Mouse (Mus musculus): ENCODE results near the gene Tox2.

- TF ChIP-seq CTCF (IDR thresholded peaks at IDR 0.05; ENCODE audit: control insufficient read depth, insufficient read depth, insufficient replicate concordance, low read depth, low read length) = no peak
- TF ChIP-seq POLR2A (IDR thresholded peaks at IDR 0.05; ENCODE audit: control insufficient read depth, low read depth, low read length) = no peak
Observed at GRCm38 (mm10) chr2:163331423-163331822, 128.5 kb downstream of the Tox2 start.
